Mouse (Mus musculus) hindbrain, embryonic 13.5 days (tissue): ENCODE measurements at regions not wholly inside any gene's neighbourhood (a gene's known extent, or its start where the extent isn't known, plus 50 kb on each side); places are given as distances from the start of the nearest gene placed in this dataset.

Experiments used
- ATAC-seq: fragments of 200-750 bp; cut with Nextera tagmentation; 2 replicates; pipeline ENCODE4 v1.8.0; 2017; ENCODE audit warnings: moderate TSS enrichment; ENCODE audit not compliant: low FRiP score
- H3K27ac ChIP-seq: fragments of 300-500 bp; sonication (generic); 2 replicates; pipeline ENCODE4 v1.5.1; 2015; ENCODE audit warnings: inconsistent platforms, mild to moderate bottlenecking, moderate library complexity
- H3K27me3 ChIP-seq: fragments of 300-500 bp; sonication (generic); 2 replicates; pipeline ENCODE4 v1.6.1; 2015; ENCODE audit warnings: mild to moderate bottlenecking, inconsistent platforms
- H3K36me3 ChIP-seq: fragments of 300-500 bp; sonication (generic); 2 replicates; pipeline ENCODE4 v1.6.1; 2015; ENCODE audit warnings: mild to moderate bottlenecking, inconsistent platforms
- H3K4me1 ChIP-seq: fragments of 300-500 bp; sonication (generic); replicated peaks from 2 replicates; pipeline ENCODE4 v1.6.1; 2015; ENCODE audit warnings: inconsistent platforms
- H3K4me2 ChIP-seq: fragments of 300-500 bp; sonication (generic); 2 replicates; pipeline ENCODE4 v1.6.1; 2015; ENCODE audit warnings: inconsistent platforms, mild to moderate bottlenecking, moderate library complexity
- H3K4me3 ChIP-seq: fragments of 300-500 bp; sonication (generic); 2 replicates; pipeline ENCODE4 v1.5.1; 2015; ENCODE audit warnings: mild to moderate bottlenecking, inconsistent platforms
- H3K9ac ChIP-seq: fragments of 300-500 bp; sonication (generic); 2 replicates; pipeline ENCODE4 v1.6.1; 2015; ENCODE audit warnings: mild to moderate bottlenecking, inconsistent platforms
- H3K9me3 ChIP-seq: fragments of 300-500 bp; sonication (generic); 2 replicates; pipeline ENCODE4 v1.6.1; 2016; ENCODE audit warnings: inconsistent platforms
- WGBS: fragments of 180-500 bp; shearing (Covaris S2); methylation state at CpG from one replicate; pipeline ENCODE4 v1.1.7; 2015; 5-methylcytosine and 5-hydroxymethylcytosine counted together

- WGBS, result 94% methylated on average over 8 of the region's 8 CpGs
- Histone ChIP-seq H3K27me3 (no peaks in the 10 kb centered on the region), H3K4me2 (no peak overlapping the region), H3K4me1 (no peaks in the 10 kb centered on the region), H3K36me3 (no peaks in the 10 kb centered on the region), H3K9ac (no peak overlapping the region), H3K4me3 (no peak overlapping the region), H3K27ac (no peak overlapping the region), H3K9me3 (no peaks in the 10 kb centered on the region)
- ATAC-seq, result no peak
Observed at GRCm38 (mm10) chr17:51894278-51894677, 61.2 kb upstream of the Satb1 start.

- no peak for ATAC-seq
- 75% methylated on average over 3 of the region's 3 CpGs for WGBS
- Histone ChIP-seq H3K9me3 (peaks cover 4% of the 10 kb centered on the region; the same call in 1 of the 2 replicates), H3K4me1 (no peaks in the 10 kb centered on the region), H3K4me2 (no peak overlapping the region), H3K9ac (no peak overlapping the region), H3K4me3 (no peak overlapping the region), H3K27me3 (no peaks in the 10 kb centered on the region), H3K27ac (no peak overlapping the region), H3K36me3 (no peaks in the 10 kb centered on the region)
Observed at GRCm38 (mm10) chr17:51892856-51893255, 59.8 kb upstream of the Satb1 start.

GRCm38 (mm10) chr17:51892159-51892558 is 59.1 kb upstream of the Satb1 start:
- Histone ChIP-seq H3K36me3 (no peaks in the 10 kb centered on the region), H3K27ac (no peak overlapping the region), H3K4me2 (no peak overlapping the region), H3K4me3 (no peak overlapping the region), H3K27me3 (no peaks in the 10 kb centered on the region), H3K4me1 (no peaks in the 10 kb centered on the region), H3K9ac (no peak overlapping the region), H3K9me3 (peaks cover 4% of the 10 kb centered on the region; the same call in 1 of the 2 replicates)
- WGBS, result 87% methylated on average over 4 of the region's 4 CpGs
- ATAC-seq, result no peak
